Mouse (Mus musculus) heart, postnatal 0 days (tissue): ENCODE measurements around the gene B4galnt1. TPM values are rescaled to one million over a fixed set of nuclear protein-coding genes. Genes with fewer than 3 reads are reported as not detected.

Experiments used
- ATAC-seq: fragments of 200-750 bp; cut with Nextera tagmentation; 2 replicates; pipeline ENCODE4 v1.8.0; 2017; ENCODE audit warnings: low read depth, moderate number of reproducible peaks, moderate library complexity; ENCODE audit not compliant: insufficient read depth
- DNase-seq: peaks from one replicate; pipeline ENCODE4 v3.0.0-alpha.2; 2016; ENCODE audit warnings: low spot score
- H3K27ac ChIP-seq: fragments of 300-500 bp; sonication (generic); 2 replicates; pipeline ENCODE4 v1.5.1; 2014; ENCODE audit warnings: low read depth, mild to moderate bottlenecking
- H3K27me3 ChIP-seq: fragments of 300-500 bp; sonication (generic); 2 replicates; pipeline ENCODE4 v1.6.1; 2014; ENCODE audit warnings: low read length, mixed read lengths; ENCODE audit not compliant: control insufficient read depth, insufficient read depth
- H3K36me3 ChIP-seq: fragments of 300-500 bp; sonication (generic); replicated peaks from 2 replicates; pipeline ENCODE4 v1.6.1; 2014; ENCODE audit warnings: low read length, mixed read lengths; ENCODE audit not compliant: control insufficient read depth, insufficient read depth
- H3K4me1 ChIP-seq: fragments of 300-500 bp; sonication (generic); 2 replicates; pipeline ENCODE4 v1.6.1; 2014; ENCODE audit warnings: antibody characterized with exemption; ENCODE audit not compliant: control insufficient read depth, insufficient read depth
- H3K4me2 ChIP-seq: fragments of 300-500 bp; sonication (generic); 2 replicates; pipeline ENCODE4 v1.6.1; 2014; ENCODE audit warnings: low read depth, mild to moderate bottlenecking, low read length, moderate library complexity
- H3K4me3 ChIP-seq: fragments of 300-500 bp; sonication (generic); 2 replicates; pipeline ENCODE4 v1.5.1; 2014; ENCODE audit warnings: low read depth, low read length
- H3K9ac ChIP-seq: fragments of 300-500 bp; sonication (generic); replicated peaks from 2 replicates; pipeline ENCODE4 v1.6.1; 2014; ENCODE audit warnings: low read depth, low read length, mixed read lengths
- H3K9me3 ChIP-seq: fragments of 300-500 bp; sonication (generic); replicated peaks from 2 replicates; pipeline ENCODE4 v1.6.1; 2016; ENCODE audit warnings: low read length; ENCODE audit not compliant: control insufficient read depth
- CTCF ChIP-seq: IDR thresholded peaks from 2 replicates; pipeline ENCODE4 v1.5.1; 2016; ENCODE audit warnings: antibody characterized with exemption, control low read depth, low read depth
- EP300 ChIP-seq: IDR thresholded peaks from 2 replicates; pipeline ENCODE4 v1.6.1; 2016; ENCODE audit warnings: antibody characterized with exemption, low read depth
- WGBS: fragments of 180-500 bp; shearing (Covaris S2); extraction: QIAGEN DNeasy Blood & Tissue Kit; methylation state at CpG from one replicate; pipeline ENCODE4 v1.1.7; 2014; 5-methylcytosine and 5-hydroxymethylcytosine counted together
- polyA plus RNA-seq: library from polyadenylated mRNA; unstranded; fragments of >200 nt; fragmentation: Nextera tagmentation; extraction: Ambion mirVana; gene quantifications from 2 replicates; pipeline ENCODE4 v1.2.1, GENCODE M21; 2015
- total RNA-seq: library from RNA; depleted of rRNA; stranded (reverse); fragments of >200 nt; gene quantifications from 2 replicates; pipeline ENCODE4 v1.2.3, GENCODE M21; 2014; ENCODE audit warnings: low replicate concordance

B4galnt1 gene
- total and polyA plus RNA-seq, 2 experiments from 2014 or later, result 0.72 to 2.3 TPM

DNA sequence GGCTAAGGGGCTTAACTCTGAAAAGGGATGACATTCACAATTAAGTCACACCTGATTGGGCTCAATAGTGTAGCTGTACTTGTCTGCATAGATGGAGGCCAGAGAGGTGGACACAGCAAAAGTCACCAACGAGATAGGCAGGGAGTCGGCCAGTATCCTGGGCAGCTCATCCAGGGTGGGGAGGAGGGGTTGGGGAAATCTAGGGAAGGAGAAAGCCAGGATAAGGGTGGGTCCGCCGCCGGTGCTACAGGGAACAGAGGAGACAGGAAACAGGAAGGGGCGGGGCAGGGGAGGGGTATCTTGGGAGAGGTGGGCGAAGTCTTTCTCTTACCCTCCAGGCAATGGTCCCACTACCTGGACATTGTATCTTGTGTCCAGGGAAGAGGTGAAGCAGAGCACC, 11.7 kb downstream of the B4galnt1 start:
- no peak overlapping the region for H3K4me3 ChIP-seq
- no peaks in the 10 kb centered on the region for H3K36me3 ChIP-seq
- peaks cover 8% of the 10 kb centered on the region for H3K4me1 ChIP-seq
- ATAC-seq (no peak), DNase-seq (no peak)
- WGBS, result 7% methylated on average over 7 of the region's 7 CpGs
- H3K4me2 ChIP-seq, result no peak overlapping the region
- no peak overlapping the region for H3K9ac ChIP-seq
- H3K27ac ChIP-seq, result no peak overlapping the region
- TF ChIP-seq CTCF (no peak), EP300 (no peak)
- no peaks in the 10 kb centered on the region for H3K9me3 ChIP-seq
- H3K27me3 ChIP-seq, result peaks cover 86% of the 10 kb centered on the region

DNA sequence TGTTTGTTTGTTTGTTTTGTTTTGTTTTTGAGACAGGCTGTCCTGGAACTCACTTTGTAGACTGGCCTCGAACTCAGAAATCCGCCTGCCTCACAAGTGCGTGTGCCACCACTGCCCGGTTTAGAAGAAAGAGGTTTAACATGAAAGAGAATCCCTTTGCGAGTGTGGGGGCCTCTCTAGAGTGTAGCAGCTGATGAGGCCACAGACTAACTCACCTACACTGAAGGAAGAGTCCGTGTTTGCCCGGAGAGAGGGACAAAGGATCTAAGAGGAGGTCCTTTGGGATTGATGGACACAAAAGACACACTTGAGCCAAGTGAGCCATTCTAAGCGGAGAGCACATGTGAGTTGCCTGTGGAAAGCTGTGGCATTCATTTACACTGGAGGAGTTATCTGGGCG, 12.2 kb downstream of the B4galnt1 start:
- H3K27me3 ChIP-seq, result peaks cover 83% of the 10 kb centered on the region
- whole genome bisulfite sequencing, result 25% methylated on average over 9 of the region's 9 CpGs
- DNase-seq (no peak), ATAC-seq (no peak)
- no peaks in the 10 kb centered on the region for H3K36me3 ChIP-seq
- peaks cover 8% of the 10 kb centered on the region for H3K4me1 ChIP-seq
- no peak overlapping the region for H3K27ac ChIP-seq
- no peak for TF ChIP-seq CTCF
- TF ChIP-seq EP300, result no peak
- H3K4me3 ChIP-seq, result no peak overlapping the region
- H3K4me2 ChIP-seq, result 0 out of 2 replicates have a peak overlapping the region, but pooled peaks have one; percentile 0
- no peak overlapping the region for H3K9ac ChIP-seq
- no peaks in the 10 kb centered on the region for H3K9me3 ChIP-seq

DNA sequence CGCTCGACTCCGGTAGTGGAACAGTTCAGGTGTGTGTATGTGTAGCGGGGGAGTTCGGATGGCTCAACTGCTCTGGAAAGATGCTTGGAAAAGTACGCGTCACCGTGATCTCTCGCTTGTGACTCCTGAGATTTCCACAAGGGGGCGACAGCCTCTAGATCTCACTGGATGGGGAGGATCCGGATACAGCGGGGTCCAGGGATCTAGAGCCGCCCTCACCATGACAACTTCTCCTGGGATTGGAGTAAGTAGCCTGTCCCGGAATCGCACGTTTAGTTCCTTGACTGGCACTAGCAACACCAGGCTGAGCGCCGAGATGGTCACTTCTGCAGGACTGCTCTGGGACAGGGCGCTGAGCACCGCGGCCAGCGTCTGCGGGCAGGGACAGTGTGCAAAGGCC, 12.7 kb downstream of the B4galnt1 start:
- TF ChIP-seq EP300 (no peak), CTCF (peak; percentile 93)
- Histone ChIP-seq H3K27ac (no peak overlapping the region), H3K4me1 (peaks cover 8% of the 10 kb centered on the region), H3K4me2 (peak overlapping the region; percentile 65), H3K9ac (no peak overlapping the region), H3K9me3 (no peaks in the 10 kb centered on the region), H3K36me3 (no peaks in the 10 kb centered on the region), H3K4me3 (peak overlapping the region; percentile 36), H3K27me3 (peaks cover 85% of the 10 kb centered on the region)
- DNase-seq (peak; percentile 86), ATAC-seq (peak; percentile 51)
- 2% methylated on average over 23 of the region's 23 CpGs for WGBS

DNA sequence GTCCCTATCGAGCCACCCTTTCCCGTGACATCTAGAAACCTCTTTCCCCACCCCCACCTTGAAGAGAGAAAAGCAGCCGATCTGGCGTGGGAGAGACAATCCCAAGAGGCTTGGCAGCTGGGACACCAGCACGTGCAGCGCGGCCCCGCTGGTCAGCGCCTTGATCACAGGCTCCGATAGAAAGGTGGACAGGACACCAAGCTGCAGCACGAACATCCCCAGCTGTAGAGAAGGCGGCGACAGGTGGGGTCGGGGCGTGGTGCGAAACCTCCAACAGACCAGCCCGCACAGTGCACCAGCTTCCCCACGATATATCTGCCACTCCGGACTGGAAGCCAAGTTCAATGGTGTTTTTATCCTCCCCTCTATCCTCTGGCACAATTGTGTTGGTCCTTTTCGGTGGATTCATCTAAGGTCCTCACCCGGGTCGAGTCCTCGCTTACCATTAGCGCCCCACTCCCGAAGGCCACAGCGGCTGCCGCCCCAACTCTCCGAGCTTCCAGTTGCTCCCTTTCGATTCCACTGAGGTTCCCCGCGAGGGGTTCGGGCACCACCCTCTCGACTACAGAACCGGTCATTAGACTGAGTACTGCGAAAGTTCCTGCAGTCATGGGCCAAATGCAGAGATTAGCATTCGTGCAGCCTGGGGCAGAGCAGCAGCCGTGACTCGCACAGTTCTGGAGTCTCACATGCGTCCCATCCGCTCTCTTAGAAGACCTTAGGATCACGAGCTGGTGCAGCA, 13.4 kb downstream of the B4galnt1 start:
- H3K4me3 ChIP-seq, result peak overlapping the region; percentile 36
- H3K4me2 ChIP-seq, result peak overlapping the region; percentile 65
- no peak overlapping the region for H3K9ac ChIP-seq
- H3K9me3 ChIP-seq, result no peaks in the 10 kb centered on the region
- TF ChIP-seq EP300 (no peak), CTCF (no peak)
- 5% methylated on average over 41 of the region's 41 CpGs for WGBS
- H3K27me3 ChIP-seq, result peaks cover 87% of the 10 kb centered on the region
- no peaks in the 10 kb centered on the region for H3K36me3 ChIP-seq
- DNase-seq (no peak), ATAC-seq (no peak)
- H3K4me1 ChIP-seq, result peaks cover 8% of the 10 kb centered on the region
- no peak overlapping the region for H3K27ac ChIP-seq

DNA sequence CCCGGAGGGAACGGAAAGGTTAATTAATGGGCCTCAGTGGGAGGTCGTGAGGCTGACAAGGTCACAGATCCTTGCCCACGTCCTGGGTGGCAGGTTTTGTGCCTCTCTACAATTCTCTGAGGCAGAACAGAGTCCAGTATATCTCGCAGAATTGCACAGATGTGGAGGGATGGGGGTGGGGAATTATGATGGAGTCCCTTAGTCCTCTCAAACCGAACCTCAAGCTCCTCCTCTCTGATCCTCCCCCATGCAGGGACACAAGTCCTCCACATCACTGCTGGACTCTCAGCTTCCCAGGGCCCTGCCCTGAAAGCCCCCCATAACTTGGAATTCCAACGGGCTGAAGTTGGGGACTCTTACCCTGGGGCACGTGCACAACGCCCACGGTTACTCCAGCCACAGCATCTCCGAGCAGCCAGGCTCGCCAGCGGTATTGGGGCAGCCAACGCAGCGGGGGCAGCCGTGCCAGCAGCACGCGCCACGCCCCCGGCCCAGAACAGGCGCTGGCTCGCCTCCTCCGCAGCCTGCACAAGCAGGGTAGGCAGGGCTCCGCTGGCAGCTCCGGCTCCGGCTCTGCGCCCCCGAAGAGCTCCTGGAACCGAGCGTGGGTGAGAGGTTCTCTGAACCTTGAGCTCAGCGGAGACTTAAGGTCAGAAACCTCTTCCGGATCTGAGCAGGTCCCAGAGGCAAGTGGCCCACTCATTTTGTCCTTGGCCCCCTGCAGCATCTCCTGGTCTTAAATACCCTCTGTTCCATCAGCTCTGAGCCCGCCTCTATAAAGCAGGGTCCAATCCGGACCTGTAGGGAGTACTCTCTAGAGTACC, 15.1 kb downstream of the B4galnt1 start, which contains the start of gene Slc26a10:
TSS of gene Slc26a10 (minus strand) at position 775 of the 824 bp plus-strand sequence.
- 0 out of 2 replicates have a peak, but pooled peaks cover 2% of the 10 kb centered on the region for H3K36me3 ChIP-seq
- WGBS, result 3% methylated on average over 33 of the region's 34 CpGs
- H3K4me1 ChIP-seq, result peaks cover 8% of the 10 kb centered on the region
- no peak for TF ChIP-seq CTCF
- TF ChIP-seq EP300, result no peak
- H3K27ac ChIP-seq, result peak within 1 kb of the TSS; percentile 58
- ATAC-seq, result peak; percentile 39
- peaks cover 79% of the 10 kb centered on the region for H3K27me3 ChIP-seq
- H3K4me3 ChIP-seq, result peak within 1 kb of the TSS; percentile 36
- peak within 1 kb of the TSS; percentile 65 for H3K4me2 ChIP-seq
- DNase-seq, result no peak
- H3K9me3 ChIP-seq, result no peaks in the 10 kb centered on the region
- H3K9ac ChIP-seq, result 0 out of 2 replicates have a peak within 1 kb of the TSS, but pooled peaks have one; percentile 4
